Mouse (Mus musculus): ENCODE measurements around the gene Tmem132e.

DNA sequence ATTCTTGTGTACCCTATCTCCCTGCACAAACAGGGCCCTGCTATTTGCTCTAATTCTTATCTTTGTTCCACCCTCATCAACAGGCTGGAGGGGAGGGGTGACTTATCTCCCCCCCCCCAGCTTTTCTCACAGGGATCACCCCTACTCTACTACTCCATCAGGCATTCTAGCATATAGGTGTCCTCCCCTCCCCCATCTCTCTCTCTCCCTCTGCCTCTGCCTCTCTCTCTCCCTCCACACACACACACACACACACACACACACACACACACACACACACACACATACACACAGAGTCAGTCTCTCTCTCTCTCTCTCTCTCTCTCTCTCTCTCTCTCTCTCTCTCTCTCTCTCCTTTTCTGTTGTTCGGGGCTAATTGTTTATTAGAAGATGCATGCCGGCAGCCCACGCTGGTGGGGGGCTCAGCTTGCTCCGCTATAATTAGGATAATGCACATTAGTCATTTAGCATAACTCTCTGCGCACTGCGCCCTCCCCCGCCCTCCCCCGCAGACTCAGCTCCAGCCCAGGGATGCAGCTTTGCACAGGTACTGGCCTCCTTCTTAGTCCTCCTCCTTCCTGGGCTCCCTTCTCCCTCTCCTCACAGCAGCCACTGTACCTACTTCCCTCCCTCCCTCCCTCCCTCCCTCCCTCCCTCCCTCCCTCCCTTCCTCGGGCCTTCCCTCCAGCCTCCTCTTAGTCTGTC is 29.8 kb downstream of the Tmem132e start:
- TF ChIP-seq POLR2A (IDR thresholded peaks at IDR 0.05; ENCODE audit: borderline replicate concordance, control insufficient read depth, low read depth, low read length) (no peak), CTCF (IDR thresholded peaks at IDR 0.05; ENCODE audit: control insufficient read depth, insufficient read depth, low read length) (no peak)

Measured in bone marrow, adult 2 months (tissue).